Comparison of ENCODE assay signal across 9 mouse cellular contexts in genomic region chr19:43815661-43816414, GRCm38 (mm10). TPM values are rescaled to one million over a fixed set of nuclear protein-coding genes. Genes with fewer than 3 reads are reported as not detected.
DNase-seq lines count a peak whose midpoint lies in the region; ATAC-seq and TF ChIP-seq lines count a peak whose summit lies in the region.
"Had no signal": no experiment of that assay in that cellular context is flagged by ENCODE, and none has a peak within 500 bp of the region (broad histone marks: within the 10 kb centered on the region; RNA-seq: fewer than 3 reads in every experiment).

No protein-coding gene starts in this region.

- no peaks in the 10 kb centered on the region for H3K4me1 ChIP-seq in kidney, embryonic 16.5 days (ENCODE audit: insufficient read depth, low read length)
- H3K4me1 ChIP-seq in thymus, adult 2 months (replicated peaks; ENCODE audit: control insufficient read depth, insufficient read depth, low read length) = no peaks in the 10 kb centered on the region
- no peaks in the 10 kb centered on the region for H3K4me1 ChIP-seq in hindbrain, embryonic 12.5 days
- H3K4me1 ChIP-seq: neural tube, embryonic 12.5 days had no signal

- WGBS in kidney, embryonic 16.5 days = 64% methylated on average over 14 of the region's 14 CpGs
- 57% methylated on average over 14 of the region's 14 CpGs for WGBS in thymus, adult 2 months
- 75% methylated on average over 14 of the region's 14 CpGs for WGBS in hindbrain, embryonic 12.5 days

- no peak for TF ChIP-seq CTCF in thymus, adult 2 months (IDR thresholded peaks at IDR 0.05; ENCODE audit: borderline replicate concordance, control insufficient read depth, extremely low read depth, insufficient read depth, low read length, poor library complexity)

- H3K27me3 ChIP-seq in kidney, embryonic 16.5 days (ENCODE audit: insufficient read depth, low read length) = no peaks in the 10 kb centered on the region
- H3K27me3 ChIP-seq in thymus, adult 2 months (ENCODE audit: control insufficient read depth, insufficient read depth, low read length) = no peaks in the 10 kb centered on the region
- H3K27me3 ChIP-seq in hindbrain, embryonic 12.5 days = no peaks in the 10 kb centered on the region
- H3K27me3 ChIP-seq: neural tube, embryonic 12.5 days had no signal

- no peaks in the 10 kb centered on the region for H3K9me3 ChIP-seq in kidney, embryonic 16.5 days (ENCODE audit: low read length)
- H3K9me3 ChIP-seq in hindbrain, embryonic 12.5 days (replicated peaks) = no peaks in the 10 kb centered on the region
- H3K9me3 ChIP-seq: neural tube, embryonic 12.5 days had no signal

- DNase-seq in kidney, adult 11 months = no peak
- DNase-seq in adrenal gland, postnatal 10 days = peak; percentile 65
- DNase-seq in heart, postnatal 10 days = peak; percentile 10 to 14
- DNase-seq in right cerebral cortex, postnatal 10 days (ENCODE audit: low spot score in 2 of 2) = peak; percentile 50 to 52
- DNase-seq in thymus, adult 2 months = no peak
- DNase-seq in layer of hippocampus, adult 8-10 months (ENCODE audit: low spot score in 2 of 2) = no peak

- H3K4me3 ChIP-seq in kidney, embryonic 16.5 days (ENCODE audit: low read length) = no peak overlapping the region
- H3K4me3 ChIP-seq in thymus, adult 2 months (ENCODE audit: control insufficient read depth, insufficient read depth, low read length) = no peak overlapping the region
- no peak overlapping the region for H3K4me3 ChIP-seq in hindbrain, embryonic 12.5 days
- H3K4me3 ChIP-seq: neural tube, embryonic 12.5 days had no signal

- no peak for ATAC-seq in kidney, embryonic 16.5 days (ENCODE audit: low FRiP score, low TSS enrichment)
- no peak for ATAC-seq in hindbrain, embryonic 12.5 days (ENCODE audit: low FRiP score)

- H3K27ac ChIP-seq in kidney, embryonic 16.5 days (ENCODE audit: low read length) = no peak overlapping the region
- H3K27ac ChIP-seq in thymus, adult 2 months (ENCODE audit: control insufficient read depth, insufficient read depth, low read length) = no peak overlapping the region
- no peak overlapping the region for H3K27ac ChIP-seq in hindbrain, embryonic 12.5 days
- H3K27ac ChIP-seq: neural tube, embryonic 12.5 days had no signal

- intact Hi-C loops in heart, postnatal 10 days (cut with DNase I) = no loop called here

- H3K4me2 ChIP-seq in kidney, embryonic 16.5 days (replicated peaks; ENCODE audit: low read depth, low read length) = 0 out of 2 replicates have a peak overlapping the region, but pooled peaks have one; percentile 6
- H3K4me2 ChIP-seq in hindbrain, embryonic 12.5 days (replicated peaks) = no peak overlapping the region
- H3K4me2 ChIP-seq: neural tube, embryonic 12.5 days had no signal

- no peak for TF ChIP-seq POLR2A in thymus, adult 2 months (IDR thresholded peaks at IDR 0.05; ENCODE audit: control insufficient read depth, extremely low read depth, insufficient read depth, low read length, poor library complexity)

- no peaks in the 10 kb centered on the region for H3K36me3 ChIP-seq in kidney, embryonic 16.5 days (ENCODE audit: insufficient read depth, low read length)
- no peaks in the 10 kb centered on the region for H3K36me3 ChIP-seq in thymus, adult 2 months (ENCODE audit: control insufficient read depth, insufficient read depth, low read length)
- no peaks in the 10 kb centered on the region for H3K36me3 ChIP-seq in hindbrain, embryonic 12.5 days
- H3K36me3 ChIP-seq: neural tube, embryonic 12.5 days had no signal

- H3K9ac ChIP-seq in kidney, embryonic 16.5 days (replicated peaks; ENCODE audit: low read length) = no peak overlapping the region
- no peak overlapping the region for H3K9ac ChIP-seq in hindbrain, embryonic 12.5 days
- H3K9ac ChIP-seq: neural tube, embryonic 12.5 days had no signal

RNA-seq across cellular contexts. Expression of gene Abcc2, which starts 33.8 kb away (rescaled TPM):
- 4.9 and 5.7 TPM in 2 replicates for polyA plus RNA-seq in kidney, embryonic 16.5 days (2015; fragmentation: Nextera tagmentation; extraction: Ambion mirVana)
- 10 to 100 TPM; 10.9 to 25.0 TPM for total RNA-seq in adrenal gland, postnatal 10 days (2021)
- total RNA-seq in heart, postnatal 10 days (2021) = not detected
- polyA plus RNA-seq in thymus, adult 2 months (2012; rRNA removed) = 0.46 and 1.1 TPM in 2 replicates
- total RNA-seq in layer of hippocampus, adult 8-10 months (2022) = under 1 TPM in 2 of 4 experiments, not detected in 2; 0.06 to 0.33 TPM
- polyA plus RNA-seq in hindbrain, embryonic 12.5 days (2016; fragmentation: Nextera tagmentation; extraction: Ambion mirVana) = not detected in 2 replicates

Comparison
In these comparisons a context has a peak if more than half of its experiments do, and no peak if none do; other contexts are left out.
1. DNase-seq: peak in adrenal gland, postnatal 10 days (single experiment), heart, postnatal 10 days (2 of 2) and right cerebral cortex, postnatal 10 days (2 of 2); none in kidney, adult 11 months (single experiment), thymus, adult 2 months (single experiment) and layer of hippocampus, adult 8-10 months (0 of 2).
2. RNA of gene Abcc2, which starts 33.8 kb away (total RNA-seq): 10.9 to 25.0 TPM in adrenal gland, postnatal 10 days; 0.06 to 0.33 TPM in layer of hippocampus, adult 8-10 months and not detected in heart, postnatal 10 days; every median in the first group is over 4 times any median in the second.